Mouse (Mus musculus): ENCODE measurements around the gene Prokr2. TPM values are rescaled to one million over a fixed set of nuclear protein-coding genes. Genes with fewer than 3 reads are reported as not detected.
"Not testable (repeated sequence)": the region's sequence is repeated elsewhere in the genome, so short reads cannot be mapped to it uniquely, and the experiment has no call there.

Gene Prokr2
- polyA plus RNA-seq, 1 experiment from 2014 or later: 0.18 TPM

- DNase-seq (ENCODE audit: low spot score); ATAC-seq (replicated peaks; ENCODE audit: low FRiP score, low TSS enrichment, low read depth); H3K27me3 ChIP-seq (replicated peaks; ENCODE audit: control insufficient read depth, insufficient read depth, low read length); H3K4me1 ChIP-seq (replicated peaks; ENCODE audit: control insufficient read depth, insufficient read depth, low read length); H3K4me2 ChIP-seq (ENCODE audit: low read length); H3K4me3 ChIP-seq (ENCODE audit: low read depth, low read length); H3K36me3 ChIP-seq (ENCODE audit: control insufficient read depth, insufficient read depth, low read length); H3K9ac ChIP-seq (ENCODE audit: low read length); H3K9me3 ChIP-seq (ENCODE audit: control insufficient read depth, low read length); H3K27ac ChIP-seq (ENCODE audit: low read depth): not testable (repeated sequence)
- WGBS: 67% methylated on average over 5 of the region's 7 CpGs
These were observed 96.0 kb downstream of the Prokr2 start for GRCm38 (mm10) chr2:132289213-132289612.

Other genes starting within 250 kb of the Prokr2 start
- 13.9 and 17.4 TPM in 2 replicates for gene Slc23a2, start 240.3 kb downstream of the Prokr2 start, polyA plus RNA-seq (2014; fragmentation: Nextera tagmentation; extraction: Ambion mirVana)
- 36.0 and 36.4 TPM in 2 replicates for gene Tmem230, start 137.6 kb downstream of the Prokr2 start, polyA plus RNA-seq (2014; fragmentation: Nextera tagmentation; extraction: Ambion mirVana)
- 296 and 298 TPM in 2 replicates for gene Pcna, start 132.1 kb downstream of the Prokr2 start, polyA plus RNA-seq (2014; fragmentation: Nextera tagmentation; extraction: Ambion mirVana)
- 21.3 and 22.5 TPM in 2 replicates for gene Cds2, start 122.3 kb downstream of the Prokr2 start, polyA plus RNA-seq (2014; fragmentation: Nextera tagmentation; extraction: Ambion mirVana)
- 29.2 and 30.7 TPM in 2 replicates for gene Gpcpd1, start 202.3 kb upstream of the Prokr2 start, polyA plus RNA-seq (2014; fragmentation: Nextera tagmentation; extraction: Ambion mirVana)